Mouse (Mus musculus) thymus, postnatal 14 days (tissue): ENCODE data around the gene Ubr4.
"Not testable (repeated sequence)": the region's sequence is repeated elsewhere in the genome, so short reads cannot be mapped to it uniquely, and the experiment has no call there.

Source experiments
- DNase-seq: peaks from one replicate; pipeline ENCODE4 v3.0.0; 2021

The Ubr4 gene

DNA sequence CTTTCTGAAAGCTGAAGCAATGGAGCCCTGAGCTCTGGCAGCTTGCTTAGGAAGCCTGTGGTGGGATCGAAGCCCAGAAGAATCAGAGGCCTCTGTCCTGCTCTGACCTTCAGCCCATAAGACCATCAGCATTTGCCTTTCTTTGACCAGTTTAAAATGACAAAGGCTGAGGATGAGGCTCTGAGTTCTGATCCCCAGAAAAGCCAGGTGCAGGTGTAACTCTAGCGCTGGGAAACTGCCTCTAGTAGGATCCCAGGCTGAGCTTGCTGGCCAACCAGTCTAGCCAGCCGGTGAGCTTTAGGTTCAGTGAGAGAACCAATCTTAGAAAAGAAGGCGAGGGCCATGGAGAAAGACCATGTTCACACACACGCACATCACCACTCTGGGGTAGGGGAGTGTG is 135.9 kb downstream of the Ubr4 start:
- no peak for DNase-seq

DNA sequence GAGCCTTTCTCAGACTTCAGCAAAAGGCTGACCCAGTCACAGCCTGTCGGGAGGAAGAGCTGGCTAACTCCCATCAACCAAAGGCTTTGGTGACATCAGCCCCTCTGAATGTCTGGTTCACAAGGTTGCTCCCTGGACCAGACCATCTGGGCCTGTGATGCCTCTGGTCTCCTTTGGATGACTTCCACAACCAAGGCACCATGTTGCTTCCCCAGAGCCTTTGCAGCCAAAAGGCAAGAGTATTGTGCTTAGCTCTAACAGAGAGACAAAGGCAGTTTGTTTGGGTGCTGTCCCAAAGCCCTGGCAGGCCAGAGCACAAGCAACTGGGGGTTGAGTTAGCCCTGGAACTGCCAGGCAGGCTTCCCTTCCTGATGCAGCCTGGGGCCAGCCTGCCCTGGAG is 137.5 kb downstream of the Ubr4 start:
- no peak for DNase-seq

DNA sequence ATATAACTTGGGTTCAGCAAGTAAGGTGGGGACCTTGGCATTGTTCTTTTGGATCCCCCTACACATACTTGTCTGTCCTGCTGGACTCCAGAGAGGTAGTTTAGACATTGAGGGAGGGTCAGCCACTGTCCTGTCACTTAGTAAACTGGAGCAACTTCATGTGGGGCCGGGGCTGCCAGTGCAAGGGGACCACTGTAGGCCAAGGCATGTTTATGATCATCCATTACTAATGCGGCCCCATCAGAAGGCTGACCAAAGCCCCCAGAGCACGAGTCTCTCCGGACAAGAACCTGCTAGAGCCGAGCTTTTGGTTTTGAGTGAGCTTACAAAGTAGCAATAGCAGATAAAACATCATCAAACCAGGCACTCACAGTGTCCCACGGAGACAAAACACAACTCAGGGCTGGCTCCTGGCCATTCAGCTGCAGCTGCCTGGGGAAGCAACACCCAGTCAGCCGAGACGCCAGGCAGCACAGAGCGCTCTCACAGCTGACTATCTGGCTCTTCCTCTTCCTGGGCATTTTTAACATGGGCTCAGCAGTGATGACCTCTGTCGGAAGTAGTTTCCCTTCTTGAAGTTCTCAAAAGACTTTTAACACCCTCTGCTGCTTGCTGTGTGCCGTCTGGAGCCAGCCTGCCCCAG is 138.1 kb downstream of the Ubr4 start:
- no peak for DNase-seq

DNA sequence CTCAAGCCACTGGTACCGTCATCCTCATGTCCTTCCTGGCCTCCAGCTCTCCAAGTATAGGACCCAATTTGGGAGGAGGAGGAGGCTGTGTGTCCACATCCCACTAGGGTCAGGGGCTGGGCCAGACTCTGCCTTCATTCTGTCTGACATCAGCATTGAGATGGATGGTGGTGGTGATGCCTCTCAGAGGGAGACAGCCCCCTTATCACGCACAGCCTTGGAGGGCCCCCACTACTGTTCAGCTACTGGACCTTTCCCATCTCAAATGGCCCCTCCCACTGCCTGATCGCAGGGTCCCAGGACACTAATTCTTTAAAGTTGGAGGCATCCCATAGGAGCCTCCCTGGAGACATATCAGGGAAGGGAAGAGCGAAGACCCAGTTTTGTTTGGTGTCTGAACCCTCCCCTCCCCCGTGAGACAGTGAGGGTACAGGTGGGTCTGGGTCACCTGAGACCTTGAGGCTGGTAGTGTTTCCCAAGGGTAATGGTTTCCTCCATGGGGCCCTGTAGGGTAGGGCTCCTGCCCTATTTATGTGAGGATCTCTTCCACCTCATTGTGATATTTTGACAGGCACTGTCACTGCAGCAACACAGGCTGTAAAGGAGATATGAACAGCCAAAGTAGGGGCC is 139.2 kb downstream of the Ubr4 start:
- no peak for DNase-seq

DNA sequence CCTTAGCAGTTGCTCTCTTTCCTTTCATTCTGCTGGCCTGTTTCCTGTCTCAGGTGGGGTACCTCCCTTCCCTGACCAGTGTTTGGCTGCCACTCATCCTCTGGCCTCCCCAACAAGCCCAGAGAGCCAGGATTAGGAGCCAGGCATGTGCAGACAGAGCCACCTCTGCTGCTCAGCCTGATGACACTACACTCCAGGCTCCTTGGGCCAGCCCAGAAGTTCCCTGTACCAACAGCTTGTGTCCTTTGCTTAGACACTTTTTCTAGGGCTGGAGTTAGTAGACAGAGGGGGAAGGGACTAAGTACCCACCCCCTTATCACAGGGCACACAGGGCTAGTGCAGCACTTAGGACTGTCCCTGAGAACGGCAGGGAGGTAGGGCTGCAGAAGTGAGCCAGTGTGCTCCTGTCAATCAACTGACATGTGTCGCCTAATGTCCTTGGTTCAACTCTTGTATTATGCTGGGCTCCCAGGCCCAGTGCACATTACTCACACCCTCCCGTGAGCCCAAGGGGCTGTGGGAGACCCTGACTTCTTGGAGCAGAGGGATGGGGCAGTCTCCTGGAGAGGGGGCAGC is 139.9 kb downstream of the Ubr4 start:
- DNase-seq, result no peak

DNA sequence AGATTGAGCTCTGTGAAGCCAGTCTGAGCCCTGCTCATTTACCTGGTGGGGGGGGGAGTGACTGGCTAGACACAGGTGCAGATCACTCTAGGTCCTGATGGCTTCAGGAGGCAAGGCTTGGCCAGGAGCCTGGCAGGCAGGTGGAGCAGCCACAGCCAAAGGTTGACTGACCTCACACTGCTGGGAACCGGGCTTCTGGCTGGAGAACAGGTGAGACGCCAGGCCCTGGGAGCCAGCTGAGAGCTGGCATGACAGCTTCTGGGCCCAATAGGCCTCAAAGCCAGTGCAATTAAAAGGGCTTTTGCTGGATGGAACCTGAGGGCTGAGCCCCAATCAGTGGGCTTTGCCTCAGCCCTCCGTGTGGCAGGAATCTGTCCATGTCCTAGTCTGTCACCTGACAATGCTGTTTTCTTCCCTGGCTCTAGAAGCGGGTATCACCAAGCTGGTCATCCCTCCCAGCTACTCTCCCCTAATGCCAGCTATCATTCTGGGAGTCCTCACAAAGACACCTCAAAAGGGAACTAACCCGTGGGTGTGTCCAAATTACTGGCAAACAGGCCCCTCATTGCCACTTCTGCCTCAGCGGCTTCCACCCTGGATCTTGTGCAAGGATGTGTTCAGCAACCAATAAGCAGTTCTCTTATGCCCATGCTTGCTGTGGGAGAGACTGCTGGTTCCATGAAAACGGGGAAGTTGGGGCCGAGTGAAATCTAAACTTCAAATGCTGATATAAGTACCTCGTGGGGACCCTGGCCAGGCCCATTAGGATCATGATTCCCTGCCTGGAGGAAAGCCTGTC is 141.0 kb downstream of the Ubr4 start:
- DNase-seq, result no peak

DNA sequence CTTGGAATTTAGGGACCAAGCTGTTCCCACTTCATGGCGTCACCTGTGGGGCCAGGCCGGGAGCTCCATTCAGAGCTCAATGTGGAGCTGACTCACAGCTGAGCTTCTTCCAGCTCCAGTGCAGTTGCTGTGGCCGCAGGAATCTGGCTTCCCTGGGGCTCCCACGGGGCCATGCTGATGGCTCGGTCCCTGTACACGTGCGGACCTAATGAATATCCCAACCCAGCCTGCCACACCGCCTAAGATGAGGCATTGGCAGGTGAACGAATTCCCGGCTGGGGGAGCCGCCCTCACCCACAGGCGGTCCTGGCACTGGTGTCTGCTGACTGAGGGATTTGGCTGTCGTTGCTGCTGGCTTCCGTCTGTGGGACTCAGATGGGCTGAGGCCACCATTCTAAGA is 148.4 kb downstream of the Ubr4 start:
- no peak for DNase-seq

DNA sequence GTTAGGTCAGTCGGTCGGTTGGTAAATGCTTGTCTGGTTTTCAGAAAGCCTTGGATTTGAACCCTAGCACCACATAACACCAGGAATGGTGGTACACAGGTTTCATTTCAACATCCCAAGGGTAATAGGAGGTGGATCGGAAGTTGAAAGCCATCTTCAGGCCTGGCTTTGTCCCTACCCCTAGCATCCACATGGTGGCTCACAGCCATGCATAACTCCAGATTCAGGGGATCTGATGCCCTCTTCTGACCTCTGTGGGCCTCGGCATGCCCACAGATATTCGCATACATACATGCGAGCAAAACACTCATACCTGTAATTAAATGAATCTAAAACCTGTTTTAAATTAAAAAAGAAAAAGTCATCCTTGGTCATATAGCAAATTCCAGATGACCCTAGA is 149.3 kb downstream of the Ubr4 start:
- no peak for DNase-seq

DNA sequence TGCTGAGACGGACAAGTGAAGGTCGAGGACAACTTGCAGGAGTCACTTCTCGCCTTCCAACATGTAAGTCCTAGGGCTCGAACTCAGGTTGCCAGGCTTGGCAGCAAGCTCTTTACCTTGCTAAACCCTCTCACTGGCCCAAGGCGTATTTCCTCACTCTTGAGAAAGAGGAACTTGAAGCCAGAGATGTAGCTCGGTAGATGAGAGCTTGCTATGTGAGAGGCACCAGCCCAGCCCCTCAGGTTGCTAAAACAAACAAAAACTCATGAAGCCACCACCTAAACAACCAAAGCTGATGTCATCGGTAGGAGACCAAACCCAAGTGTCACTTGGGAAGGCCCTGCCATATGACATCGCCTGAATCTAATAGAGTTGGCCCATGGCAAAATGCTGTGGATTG is 151.5 kb downstream of the Ubr4 start:
- no peak for DNase-seq

DNA sequence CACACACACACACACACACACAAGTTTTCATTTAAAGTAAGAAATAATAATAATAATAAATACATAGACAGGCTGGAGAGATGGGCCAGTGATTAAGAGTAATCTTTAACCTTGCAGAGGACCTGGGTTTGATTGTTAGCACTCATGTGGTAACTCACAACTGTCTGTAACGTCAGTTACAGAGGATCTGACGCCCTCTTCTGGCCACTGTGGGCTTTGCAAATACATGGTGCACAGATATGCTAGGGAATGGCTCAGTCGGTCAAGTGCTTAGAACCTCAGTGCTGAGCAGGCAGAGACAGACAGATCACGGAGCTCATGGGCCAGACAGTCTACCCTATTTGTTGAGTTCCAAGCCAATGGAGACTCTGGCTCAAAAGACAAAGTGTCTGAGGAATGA is 153.3 kb downstream of the Ubr4 start:
- DNase-seq, result no peak

DNA sequence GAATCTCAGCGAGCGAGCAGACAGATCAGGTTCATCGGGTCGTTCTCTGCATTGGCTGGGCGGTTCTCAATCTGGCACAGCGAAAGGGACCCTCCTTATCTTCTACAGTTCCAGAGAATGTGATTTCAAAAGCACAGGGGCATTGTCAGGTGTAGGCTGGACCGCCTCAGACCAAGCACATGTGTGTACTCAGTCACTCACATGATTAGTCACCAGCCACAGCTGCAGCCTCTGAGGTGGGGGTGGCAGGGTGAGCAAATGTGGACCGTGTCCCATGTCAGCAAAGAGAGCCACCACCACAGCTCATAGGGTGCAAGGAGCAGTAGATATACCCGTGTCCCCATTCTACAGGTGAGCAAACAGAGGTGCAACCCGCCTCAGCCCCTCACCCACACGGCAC is 154.3 kb downstream of the Ubr4 start:
- DNase-seq, result no peak

DNA sequence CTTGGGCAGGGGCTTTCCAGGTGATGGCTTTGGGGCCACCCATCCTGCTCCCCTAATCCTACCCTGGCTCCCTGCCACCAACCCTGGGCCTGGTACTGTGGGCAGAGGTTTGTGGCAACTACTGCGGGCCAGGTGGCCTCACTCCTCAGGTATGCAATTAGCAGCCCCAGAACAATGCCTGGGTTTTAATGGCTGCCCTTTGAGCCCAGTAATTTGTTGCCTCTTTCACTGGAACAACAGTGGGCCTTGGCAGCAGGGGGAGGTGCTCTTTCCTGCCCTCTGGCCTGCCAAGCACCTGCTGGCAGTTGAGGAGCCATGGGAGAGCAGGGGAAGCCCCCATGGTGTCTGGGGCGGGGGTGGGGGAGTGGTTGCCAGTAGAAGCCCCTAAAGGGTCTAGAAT is 156.7 kb downstream of the Ubr4 start:
- no peak for DNase-seq

DNA sequence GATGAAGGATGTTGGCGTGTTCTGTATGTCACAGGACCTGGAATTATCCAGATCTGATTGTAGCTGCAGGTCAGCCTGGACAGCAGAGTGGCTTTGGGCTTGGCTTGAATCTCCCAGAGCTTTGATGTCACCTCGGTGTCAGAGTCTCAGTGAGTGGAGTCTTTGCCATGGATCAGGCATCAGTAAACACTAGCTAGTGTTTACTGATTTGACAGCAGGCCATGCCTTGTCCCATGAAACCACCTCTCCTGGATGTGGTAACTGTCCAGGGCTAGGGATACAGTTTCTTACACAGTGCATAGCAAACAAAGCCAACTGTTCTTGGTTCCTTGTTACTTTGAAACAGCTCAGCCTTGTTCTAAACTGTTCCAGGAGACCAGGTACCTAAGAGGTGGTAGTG is 159.1 kb downstream of the Ubr4 start:
- DNase-seq, result no peak

DNA sequence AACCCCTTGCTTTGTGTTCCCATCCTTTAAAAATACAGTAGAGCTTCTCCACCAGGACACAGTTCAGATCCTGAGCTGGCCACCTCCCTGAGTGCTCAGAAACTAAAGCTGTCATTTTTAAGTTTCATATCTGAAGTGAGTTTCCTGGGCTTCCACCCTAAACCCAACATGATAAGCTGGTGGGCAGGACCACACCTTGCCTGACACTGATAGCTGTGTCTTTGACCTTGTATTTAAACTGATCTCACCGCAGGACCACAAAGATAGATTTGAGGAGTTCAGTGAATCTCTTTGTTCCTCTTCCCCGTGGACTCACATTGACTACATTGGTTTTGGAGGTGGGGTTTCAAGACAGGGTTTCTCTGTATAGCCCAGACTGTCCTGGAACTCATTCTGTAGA is 160.6 kb downstream of the Ubr4 start:
- no peak for DNase-seq

DNA sequence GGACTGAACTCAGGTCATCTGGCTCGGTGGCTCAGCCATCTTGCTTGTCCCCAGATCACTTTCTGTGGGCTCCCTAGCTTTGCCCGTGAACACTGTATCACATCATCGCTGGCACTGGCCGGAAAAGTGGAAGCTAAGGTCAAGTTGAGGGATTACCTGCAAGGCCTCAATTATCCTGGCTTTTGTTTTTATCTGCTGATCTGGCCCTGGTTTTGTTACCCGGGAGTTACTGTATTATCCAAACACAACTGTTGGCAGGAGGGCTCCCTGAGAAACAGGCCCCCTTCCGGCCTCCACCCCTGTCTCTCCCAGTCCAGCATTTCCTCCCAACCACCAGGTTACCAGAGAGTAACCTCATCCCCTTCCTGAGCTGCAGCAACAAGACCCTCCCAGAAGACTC is 166.8 kb downstream of the Ubr4 start:
- DNase-seq, result no peak

DNA sequence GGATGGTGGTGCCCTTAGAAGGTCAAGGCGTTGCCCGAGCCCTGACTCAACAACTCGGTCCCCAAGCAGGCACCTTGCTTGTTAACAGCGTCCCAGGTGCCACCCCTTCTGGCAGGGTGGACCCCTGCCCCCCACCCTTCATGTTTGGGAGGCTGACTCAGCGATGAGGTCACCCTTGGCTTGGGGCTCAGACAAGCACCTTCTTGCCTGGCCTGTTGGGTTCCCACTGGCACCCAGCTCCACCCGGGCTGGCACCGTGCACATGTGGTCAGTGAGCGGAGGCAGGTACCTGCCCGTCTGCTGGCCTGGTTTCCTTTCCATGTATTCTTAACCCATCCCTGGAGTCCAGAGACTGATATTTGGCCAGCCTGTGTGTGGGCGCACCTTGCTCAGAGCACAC is 169.5 kb downstream of the Ubr4 start:
- DNase-seq, result no peak

DNA sequence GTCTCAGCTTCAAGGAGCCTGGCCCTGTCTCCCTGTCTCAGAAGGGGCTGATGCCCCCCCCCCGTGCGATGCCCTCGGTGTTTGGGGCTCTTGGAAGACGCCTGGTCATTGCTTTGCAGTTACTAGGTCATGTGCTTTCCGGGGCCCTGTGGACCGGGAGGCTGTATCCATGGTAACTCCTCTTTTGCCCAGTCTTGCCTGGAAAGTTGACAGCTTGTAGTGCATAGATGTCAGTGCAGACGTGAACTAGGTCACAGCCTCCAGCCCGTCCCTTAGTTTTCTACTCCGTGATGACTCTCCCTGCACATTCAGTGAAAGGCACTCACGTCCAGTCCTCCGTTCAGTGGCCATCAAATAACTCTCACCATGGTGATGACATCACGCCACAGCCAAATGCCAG is 174.1 kb downstream of the Ubr4 start:
- DNase-seq, result no peak

DNA sequence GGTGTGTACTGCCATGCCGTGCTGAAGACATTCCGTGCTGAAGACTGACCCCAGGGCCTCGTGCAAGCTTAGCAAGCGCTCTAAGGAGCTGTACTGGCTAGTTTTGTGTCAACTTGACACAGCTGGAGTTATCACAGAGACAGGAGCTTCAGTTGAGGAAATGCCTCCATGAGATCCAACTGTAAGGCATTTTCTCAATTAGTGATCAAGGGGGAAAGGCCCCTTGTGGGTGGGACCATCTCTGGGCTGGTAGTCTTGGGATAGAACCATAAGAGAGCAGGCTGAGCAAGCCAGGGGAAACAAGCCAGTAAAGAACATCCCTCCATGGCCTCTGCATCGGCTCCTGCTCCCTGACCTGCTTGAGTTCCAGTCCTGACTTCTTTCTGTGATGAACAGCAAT is 177.8 kb downstream of the Ubr4 start, which contains the start of gene Iffo2:
Gene Iffo2 (plus strand): TSS at position 301 of the 400 bp plus-strand sequence.
- not testable (repeated sequence) for DNase-seq

DNA sequence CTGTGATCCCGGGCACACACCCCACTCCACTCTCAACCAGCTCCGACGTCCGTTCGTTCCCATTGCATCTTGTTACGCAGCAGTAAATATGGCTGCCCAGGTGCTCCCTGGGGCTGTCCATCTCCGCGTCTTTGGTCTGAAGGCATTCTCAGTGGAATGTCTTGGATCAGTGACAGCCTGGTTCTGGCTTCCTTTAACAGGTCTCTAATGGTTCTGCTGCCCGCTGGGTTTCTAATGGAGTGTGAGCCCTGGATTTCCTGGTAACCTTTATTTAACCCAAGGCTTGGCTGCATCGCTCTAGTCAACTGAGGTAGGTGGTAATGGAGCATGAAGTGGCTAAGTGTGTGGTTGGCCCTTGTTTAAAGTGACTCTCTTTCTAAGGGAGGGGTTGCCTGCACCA is 179.7 kb downstream of the Ubr4 start:
- DNase-seq, result no peak

DNA sequence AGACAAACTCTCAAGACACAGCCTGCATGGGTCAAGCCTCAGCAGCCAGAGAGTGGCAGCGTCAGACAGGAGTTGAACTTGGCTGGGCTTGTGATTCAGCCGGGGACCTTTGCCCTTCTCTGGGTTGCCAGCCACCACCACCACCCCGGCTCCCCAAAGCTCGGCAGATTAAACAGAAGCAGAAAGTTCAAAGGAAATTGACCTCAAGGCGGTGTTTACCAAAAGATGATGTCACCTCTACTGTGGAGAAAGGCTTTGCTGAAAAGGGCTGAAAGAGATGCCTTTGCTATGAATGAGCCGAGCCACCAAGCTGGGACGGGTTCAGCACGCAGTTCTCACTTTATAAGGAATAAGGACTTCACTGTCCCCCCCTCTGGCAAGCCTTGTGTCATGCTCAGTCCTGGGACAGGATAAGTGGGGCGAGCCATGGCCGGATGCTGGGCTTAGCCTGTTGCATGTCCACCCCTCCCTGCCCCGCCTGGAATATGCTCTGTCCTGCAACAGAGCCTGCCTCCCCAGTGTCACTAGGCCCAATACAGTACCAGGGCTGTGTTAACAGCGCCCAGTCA is 182.8 kb downstream of the Ubr4 start:
- DNase-seq, result no peak

DNA sequence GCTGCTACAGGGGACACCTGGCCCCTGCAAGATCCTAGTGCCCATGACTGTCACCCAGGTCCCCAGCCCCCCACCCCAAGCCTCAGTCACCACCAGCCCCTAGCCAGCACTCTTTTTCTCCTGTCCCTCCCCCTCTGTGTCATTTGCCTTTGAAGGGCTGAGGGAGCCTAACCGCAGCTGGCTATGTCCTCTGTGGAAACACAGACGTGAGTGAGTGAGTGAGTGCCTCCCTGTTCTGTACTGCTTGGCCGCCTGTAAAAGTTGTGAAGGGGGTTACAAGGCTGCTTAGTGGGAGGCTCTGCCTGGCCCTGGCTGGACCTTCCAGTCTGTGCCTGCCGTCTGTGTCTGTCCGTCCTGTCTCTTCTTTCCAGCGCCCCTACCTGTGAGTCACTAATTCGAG is 183.3 kb downstream of the Ubr4 start:
- no peak for DNase-seq

DNA sequence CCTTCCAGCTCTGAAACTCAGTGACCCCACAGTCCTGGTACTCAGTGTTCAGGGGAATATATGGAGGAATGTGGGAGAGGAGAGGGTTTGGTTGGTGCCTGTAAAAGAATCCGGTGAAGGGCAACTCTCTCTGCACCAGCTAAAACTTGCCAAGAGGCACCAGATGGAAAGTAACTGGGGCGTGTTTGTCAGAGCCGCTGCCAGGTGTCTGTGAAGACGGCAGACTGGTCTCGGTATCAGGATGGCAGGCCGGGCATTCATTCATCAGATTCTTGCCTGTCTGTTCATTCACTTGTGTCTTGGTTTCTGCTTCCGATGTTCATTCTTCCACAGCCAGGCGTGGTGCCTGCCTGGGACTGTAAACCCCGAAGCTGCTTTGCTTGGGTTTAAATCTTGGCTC is 184.3 kb downstream of the Ubr4 start:
- no peak for DNase-seq
